Mouse (Mus musculus): ENCODE data around the gene Olfr1367. TPM values are rescaled to one million over a fixed set of nuclear protein-coding genes. Genes with fewer than 3 reads are reported as not detected.

The Olfr1367 gene
- total and polyA plus RNA-seq, 2 experiments from 2014 or later = not detected

DNA sequence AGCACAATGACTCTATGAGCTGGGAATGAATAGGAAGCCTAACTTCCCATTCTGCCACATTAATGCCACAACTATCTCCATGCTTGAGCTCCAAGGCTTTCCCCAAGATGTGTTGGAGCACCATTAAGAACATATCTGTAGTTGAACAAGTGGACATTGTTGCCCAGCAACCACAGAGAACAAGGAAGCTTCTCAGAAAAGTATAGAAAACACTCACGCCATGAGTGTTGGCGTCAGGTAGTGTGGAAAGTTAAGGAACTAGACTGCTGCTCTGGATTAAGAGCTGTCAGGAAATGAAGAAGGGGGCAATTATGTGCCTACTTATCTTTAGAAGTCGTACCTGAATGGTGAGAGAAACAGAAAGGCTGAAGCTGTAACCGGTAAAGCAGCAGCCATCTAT lies 32.8 kb upstream of the Olfr1367 start:
- WGBS = 73% methylated on average over 4 of the region's 4 CpGs
- no peak for DNase-seq (ENCODE audit: low spot score)
- H3K27me3 ChIP-seq (ENCODE audit: control insufficient read depth, insufficient read depth, low read length) = no peaks in the 10 kb centered on the region
- ATAC-seq (ENCODE audit: insufficient read depth, low read depth) = no peak
- H3K4me1 ChIP-seq (ENCODE audit: control insufficient read depth, insufficient read depth) = no peaks in the 10 kb centered on the region
- H3K4me2 ChIP-seq (ENCODE audit: low read depth, low read length) = no peak overlapping the region
- H3K4me3 ChIP-seq (ENCODE audit: low read depth, low read length) = no peak overlapping the region
- H3K36me3 ChIP-seq (replicated peaks; ENCODE audit: control insufficient read depth, insufficient read depth, low read length) = no peaks in the 10 kb centered on the region
- TF ChIP-seq EP300 (IDR thresholded peaks at IDR 0.05; ENCODE audit: low read depth) (no peak), CTCF (IDR thresholded peaks at IDR 0.05; ENCODE audit: low read depth) (no peak)
- H3K9me3 ChIP-seq (replicated peaks; ENCODE audit: control insufficient read depth, low read length) = no peaks in the 10 kb centered on the region
- H3K9ac ChIP-seq (replicated peaks; ENCODE audit: low read depth, low read length) = no peak overlapping the region
- H3K27ac ChIP-seq (ENCODE audit: low read depth) = no peak overlapping the region

GRCm38 (mm10) chr13:21320262-21320661 lies 26.4 kb upstream of the Olfr1367 start:
- H3K9me3 ChIP-seq (replicated peaks; ENCODE audit: control insufficient read depth, low read length) = no peaks in the 10 kb centered on the region
- no peak for TF ChIP-seq CTCF (IDR thresholded peaks at IDR 0.05; ENCODE audit: low read depth)
- no peak for TF ChIP-seq EP300 (IDR thresholded peaks at IDR 0.05; ENCODE audit: low read depth)
- WGBS = 45% methylated on average over 3 of the region's 3 CpGs
- no peak overlapping the region for H3K9ac ChIP-seq (replicated peaks; ENCODE audit: low read depth, low read length)
- no peaks in the 10 kb centered on the region for H3K4me1 ChIP-seq (ENCODE audit: control insufficient read depth, insufficient read depth)
- ATAC-seq (ENCODE audit: insufficient read depth, low read depth) (no peak), DNase-seq (ENCODE audit: low spot score) (no peak)
- H3K4me2 ChIP-seq (ENCODE audit: low read depth, low read length) = no peak overlapping the region
- no peaks in the 10 kb centered on the region for H3K27me3 ChIP-seq (ENCODE audit: control insufficient read depth, insufficient read depth, low read length)
- no peak overlapping the region for H3K27ac ChIP-seq (ENCODE audit: low read depth)
- no peaks in the 10 kb centered on the region for H3K36me3 ChIP-seq (replicated peaks; ENCODE audit: control insufficient read depth, insufficient read depth, low read length)
- no peak overlapping the region for H3K4me3 ChIP-seq (ENCODE audit: low read depth, low read length)

DNA sequence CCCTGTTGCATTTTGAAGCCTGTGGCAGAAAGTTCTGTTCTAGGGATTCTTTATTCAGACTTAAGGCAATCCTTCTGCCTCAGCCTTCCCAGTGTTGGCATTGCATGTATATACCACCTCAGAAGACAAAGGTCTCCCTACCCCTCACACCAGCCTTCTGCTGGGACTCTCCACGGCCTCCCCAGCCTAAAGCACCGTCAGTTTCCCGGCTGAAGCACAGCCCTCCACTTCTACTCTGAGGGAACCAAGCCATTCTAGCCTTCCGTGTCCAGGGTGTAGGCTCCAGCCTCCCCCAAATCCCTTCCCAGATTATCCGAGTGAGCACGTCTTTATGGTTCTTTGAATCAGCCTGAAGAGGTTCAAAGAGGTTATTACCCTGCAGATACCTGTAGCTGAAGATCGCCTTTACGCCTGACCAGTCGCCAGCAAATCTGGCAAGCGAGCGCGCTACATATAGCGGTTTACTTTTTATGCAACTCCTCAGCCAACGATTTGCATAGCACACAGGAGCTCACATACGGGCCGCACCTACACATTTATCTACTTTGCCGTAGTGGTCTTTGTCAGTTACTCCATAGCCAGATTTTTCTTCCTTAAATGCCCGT lies 24.7 kb upstream of the Olfr1367 start:
- Histone ChIP-seq H3K4me3 (ENCODE audit: low read depth, low read length) (peak overlapping the region; percentile 40), H3K27ac (ENCODE audit: low read depth) (no peak overlapping the region)
- no peak for ATAC-seq (ENCODE audit: insufficient read depth, low read depth)

GRCm38 (mm10) chr13:21322509-21323375 lies 24.0 kb upstream of the Olfr1367 start:
- no peak overlapping the region for H3K9ac ChIP-seq (replicated peaks; ENCODE audit: low read depth, low read length)
- DNase-seq (ENCODE audit: low spot score) (no peak), ATAC-seq (ENCODE audit: insufficient read depth, low read depth) (no peak)
- no peak overlapping the region for H3K27ac ChIP-seq (ENCODE audit: low read depth)
- peak overlapping the region; percentile 40 for H3K4me3 ChIP-seq (ENCODE audit: low read depth, low read length)
- H3K27me3 ChIP-seq (ENCODE audit: control insufficient read depth, insufficient read depth, low read length) = no peaks in the 10 kb centered on the region
- no peak for TF ChIP-seq CTCF (IDR thresholded peaks at IDR 0.05; ENCODE audit: low read depth)
- TF ChIP-seq EP300 (IDR thresholded peaks at IDR 0.05; ENCODE audit: low read depth) = no peak
- peak overlapping the region; percentile 61 for H3K4me2 ChIP-seq (ENCODE audit: low read depth, low read length)
- 20% methylated on average over 18 of the region's 18 CpGs for WGBS
- no peaks in the 10 kb centered on the region for H3K36me3 ChIP-seq (replicated peaks; ENCODE audit: control insufficient read depth, insufficient read depth, low read length)
- H3K9me3 ChIP-seq (replicated peaks; ENCODE audit: control insufficient read depth, low read length) = no peaks in the 10 kb centered on the region
- 0 out of 2 replicates have a peak, but pooled peaks cover 5% of the 10 kb centered on the region for H3K4me1 ChIP-seq (ENCODE audit: control insufficient read depth, insufficient read depth)

More for the DNA sequence above, 24.7 kb upstream of the Olfr1367 start:
- Histone ChIP-seq H3K4me1 (ENCODE audit: control insufficient read depth, insufficient read depth) (no peaks in the 10 kb centered on the region), H3K36me3 (replicated peaks; ENCODE audit: control insufficient read depth, insufficient read depth, low read length) (no peaks in the 10 kb centered on the region), H3K27me3 (ENCODE audit: control insufficient read depth, insufficient read depth, low read length) (no peaks in the 10 kb centered on the region), H3K9ac (replicated peaks; ENCODE audit: low read depth, low read length) (no peak overlapping the region), H3K9me3 (replicated peaks; ENCODE audit: control insufficient read depth, low read length) (no peaks in the 10 kb centered on the region), H3K4me2 (ENCODE audit: low read depth, low read length) (peak overlapping the region; percentile 61)
- 8% methylated on average over 18 of the region's 18 CpGs for WGBS
- TF ChIP-seq CTCF (IDR thresholded peaks at IDR 0.05; ENCODE audit: low read depth) = no peak
- TF ChIP-seq EP300 (IDR thresholded peaks at IDR 0.05; ENCODE audit: low read depth) = no peak
- no peak for DNase-seq (ENCODE audit: low spot score)

GRCm38 (mm10) chr13:21323405-21323804 lies 23.3 kb upstream of the Olfr1367 start:
- no peaks in the 10 kb centered on the region for H3K36me3 ChIP-seq (replicated peaks; ENCODE audit: control insufficient read depth, insufficient read depth, low read length)
- ATAC-seq (ENCODE audit: insufficient read depth, low read depth) (no peak), DNase-seq (ENCODE audit: low spot score) (no peak)
- TF ChIP-seq CTCF (IDR thresholded peaks at IDR 0.05; ENCODE audit: low read depth) = no peak
- TF ChIP-seq EP300 (IDR thresholded peaks at IDR 0.05; ENCODE audit: low read depth) = no peak
- H3K4me1 ChIP-seq (ENCODE audit: control insufficient read depth, insufficient read depth) = 0 out of 2 replicates have a peak, but pooled peaks cover 5% of the 10 kb centered on the region
- H3K9ac ChIP-seq (replicated peaks; ENCODE audit: low read depth, low read length) = no peak overlapping the region
- whole genome bisulfite sequencing = 73% methylated on average over 6 of the region's 6 CpGs
- peak overlapping the region; percentile 61 for H3K4me2 ChIP-seq (ENCODE audit: low read depth, low read length)
- no peaks in the 10 kb centered on the region for H3K9me3 ChIP-seq (replicated peaks; ENCODE audit: control insufficient read depth, low read length)
- H3K4me3 ChIP-seq (ENCODE audit: low read depth, low read length) = 0 out of 2 replicates have a peak overlapping the region, but pooled peaks have one; percentile 40
- H3K27me3 ChIP-seq (ENCODE audit: control insufficient read depth, insufficient read depth, low read length) = no peaks in the 10 kb centered on the region
- no peak overlapping the region for H3K27ac ChIP-seq (ENCODE audit: low read depth)

All from heart, postnatal 0 days (tissue).